Mouse (Mus musculus) erythroblast, embryonic 14.5 days (primary cell): ENCODE data around the gene Slc7a11.

Source experiments
- GATA1 ChIP-seq: IDR thresholded peaks from 2 replicates; pipeline ENCODE4 v1.6.1; 2012; ENCODE audit warnings: low read length, inconsistent platforms, mixed read lengths
- TAL1 ChIP-seq: IDR thresholded peaks from 3 replicates; pipeline ENCODE4 v1.6.1; 2012; ENCODE audit warnings: low read length, inconsistent platforms, mixed read lengths

GRCm38 (mm10) chr3:50442341-50443292 lies 797 bp downstream of the Slc7a11 start:
- TF ChIP-seq GATA1 = no peak
- no peak for TF ChIP-seq TAL1
